Mouse (Mus musculus): ENCODE measurements around the gene Hist1h1c.
A peak's percentile ranks its signal among the peaks of the same experiment; 100 is the strongest.

Hist1h1c gene

DNA sequence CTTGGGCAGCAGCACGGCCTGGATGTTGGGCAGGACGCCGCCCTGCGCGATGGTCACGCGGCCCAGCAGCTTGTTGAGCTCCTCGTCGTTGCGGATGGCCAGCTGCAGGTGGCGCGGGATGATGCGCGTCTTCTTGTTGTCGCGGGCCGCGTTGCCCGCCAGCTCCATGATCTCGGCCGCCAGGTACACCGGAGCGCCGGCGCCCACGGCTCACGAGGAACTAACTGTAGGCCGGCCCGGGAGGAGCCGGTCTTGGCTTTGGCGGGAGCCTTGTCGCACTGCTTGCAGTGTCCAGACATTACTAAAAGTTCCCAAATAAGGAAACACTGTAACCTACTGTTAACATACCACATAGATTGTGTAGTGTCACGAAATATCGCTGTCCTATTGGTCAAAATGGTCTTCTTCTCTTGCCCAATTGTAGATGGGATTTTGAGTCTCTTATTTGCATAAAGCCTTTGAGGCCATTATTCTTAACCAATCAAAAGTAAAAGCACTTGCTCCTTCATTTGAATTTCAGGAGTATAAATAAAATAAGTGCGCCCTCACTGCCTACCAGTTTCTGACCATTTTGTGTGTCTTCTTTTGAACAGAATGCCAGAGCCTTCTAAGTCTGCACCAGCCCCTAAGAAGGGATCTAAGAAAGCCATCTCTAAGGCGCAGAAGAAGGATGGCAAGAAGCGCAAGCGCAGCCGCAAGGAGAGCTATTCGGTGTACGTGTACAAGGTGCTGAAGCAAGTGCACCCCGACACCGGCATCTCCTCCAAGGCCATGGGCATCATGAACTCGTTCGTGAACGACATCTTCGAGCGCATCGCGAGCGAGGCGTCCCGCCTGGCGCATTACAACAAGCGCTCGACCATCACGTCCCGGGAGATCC lies 7.8 kb downstream of the Hist1h1c start, which contains the start of gene Hist1h2bb:
Gene Hist1h2bb, plus strand, starts transcription at position 534 of the 880 bp plus-strand sequence.
- peak; percentile 70 for DNase-seq

DNA sequence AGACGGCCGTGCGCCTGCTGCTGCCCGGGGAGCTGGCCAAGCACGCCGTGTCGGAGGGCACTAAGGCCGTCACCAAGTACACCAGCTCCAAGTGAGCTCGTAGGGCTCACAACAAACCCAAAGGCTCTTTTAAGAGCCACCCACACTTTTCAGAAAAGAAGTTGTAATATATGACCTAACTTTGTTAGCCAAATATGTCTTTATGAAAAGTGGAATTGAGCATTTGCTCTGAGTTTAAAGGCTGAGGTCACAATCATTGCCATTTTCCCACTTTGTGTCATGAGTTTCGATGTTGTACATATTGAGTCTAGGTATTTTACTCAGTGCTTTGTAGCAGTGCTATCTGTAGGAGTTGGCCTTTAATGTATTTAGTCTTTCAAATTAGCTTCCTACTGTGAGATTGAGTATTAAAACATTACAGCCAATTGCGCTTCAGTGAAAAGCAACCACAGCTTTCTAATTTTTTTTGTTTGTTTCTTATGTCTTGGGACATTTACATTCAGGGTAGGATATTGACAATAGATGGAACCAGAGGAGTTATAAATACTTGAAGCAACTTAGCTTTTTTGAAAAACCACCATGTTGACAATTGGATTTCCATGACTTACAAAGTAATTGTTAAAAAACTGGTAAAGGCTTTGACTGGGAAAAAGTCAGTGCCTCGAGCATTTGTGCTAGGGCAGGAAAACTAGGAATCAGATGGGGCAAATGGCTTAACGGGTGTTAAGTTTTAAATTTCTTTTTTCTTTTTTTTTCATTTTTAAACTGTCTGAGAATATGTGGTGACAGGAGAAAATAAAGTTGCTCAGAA lies 8.7 kb downstream of the Hist1h1c start:
- no peak for DNase-seq

DNA sequence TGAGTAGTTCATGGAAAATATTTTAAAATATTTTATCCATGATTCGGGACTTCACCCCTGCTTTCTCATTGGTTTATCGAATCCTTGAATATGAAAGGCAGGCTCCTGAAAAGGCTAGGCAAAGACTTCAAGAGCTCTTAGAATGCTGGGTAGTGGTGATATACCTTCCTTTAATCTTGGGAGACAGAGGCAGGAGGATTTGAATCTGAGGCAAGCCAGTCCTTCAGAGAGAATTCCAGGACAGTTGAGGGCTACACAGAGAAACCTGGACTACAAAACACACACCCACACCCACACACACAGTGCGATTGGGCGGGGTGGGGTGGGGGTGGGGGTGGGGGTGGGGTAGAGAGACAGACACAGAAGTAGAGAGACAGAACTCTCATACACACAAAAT lies 9.3 kb downstream of the Hist1h1c start:
- DNase-seq = no peak

DNA sequence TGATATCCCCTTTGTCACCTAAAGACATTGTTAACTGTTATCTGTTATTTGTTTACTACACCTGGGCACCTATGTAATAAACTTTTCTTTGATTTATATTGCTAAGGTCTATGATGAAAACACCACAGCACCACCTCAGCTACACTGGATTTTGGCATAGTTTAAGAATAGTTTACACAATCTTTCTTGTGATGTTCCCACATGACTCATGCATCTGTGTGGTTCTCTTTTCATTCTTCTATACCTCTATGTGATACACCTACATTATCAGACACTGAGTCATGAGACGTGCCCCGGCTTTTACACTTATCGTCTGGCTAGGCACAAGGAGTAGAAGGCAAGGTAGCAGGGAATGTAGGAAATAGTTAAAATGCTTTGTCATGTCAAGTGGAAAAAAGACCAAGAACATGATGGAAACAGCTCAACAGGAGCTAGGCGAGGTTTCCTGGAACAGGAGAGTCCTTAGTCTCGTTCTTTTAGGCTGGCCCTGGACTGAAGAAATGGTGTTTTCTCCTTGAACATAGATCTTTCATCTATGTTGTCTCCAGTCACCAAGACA lies 11.0 kb downstream of the Hist1h1c start:
- no peak for DNase-seq

DNA sequence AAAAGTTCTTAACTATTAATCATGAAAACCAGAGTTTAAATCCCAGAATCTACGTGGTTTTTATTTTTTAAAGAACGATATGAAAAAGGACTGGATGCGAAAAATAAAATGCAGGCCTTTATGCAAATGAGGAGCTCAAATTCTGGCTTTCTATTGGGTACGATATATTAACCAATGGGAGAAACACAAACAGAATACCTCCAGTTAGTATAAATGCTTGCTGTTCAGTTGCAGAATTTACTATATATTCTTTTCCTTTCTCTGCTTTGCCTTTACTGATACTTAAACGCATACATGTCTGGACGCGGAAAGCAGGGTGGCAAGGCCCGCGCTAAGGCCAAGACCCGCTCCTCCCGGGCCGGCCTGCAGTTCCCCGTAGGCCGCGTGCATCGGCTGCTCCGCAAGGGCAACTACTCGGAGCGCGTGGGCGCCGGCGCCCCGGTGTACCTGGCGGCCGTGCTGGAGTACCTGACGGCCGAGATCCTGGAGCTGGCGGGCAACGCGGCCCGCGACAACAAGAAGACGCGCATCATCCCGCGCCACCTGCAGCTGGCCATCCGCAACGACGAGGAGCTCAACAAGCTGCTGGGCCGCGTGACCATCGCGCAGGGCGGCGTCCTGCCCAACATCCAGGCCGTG lies 12.3 kb downstream of the Hist1h1c start, which contains the start of gene Hist1h2ab:
Gene Hist1h2ab, plus strand, starts transcription at position 288 of the 639 bp plus-strand sequence.
- peak; percentile 45 for DNase-seq

DNA sequence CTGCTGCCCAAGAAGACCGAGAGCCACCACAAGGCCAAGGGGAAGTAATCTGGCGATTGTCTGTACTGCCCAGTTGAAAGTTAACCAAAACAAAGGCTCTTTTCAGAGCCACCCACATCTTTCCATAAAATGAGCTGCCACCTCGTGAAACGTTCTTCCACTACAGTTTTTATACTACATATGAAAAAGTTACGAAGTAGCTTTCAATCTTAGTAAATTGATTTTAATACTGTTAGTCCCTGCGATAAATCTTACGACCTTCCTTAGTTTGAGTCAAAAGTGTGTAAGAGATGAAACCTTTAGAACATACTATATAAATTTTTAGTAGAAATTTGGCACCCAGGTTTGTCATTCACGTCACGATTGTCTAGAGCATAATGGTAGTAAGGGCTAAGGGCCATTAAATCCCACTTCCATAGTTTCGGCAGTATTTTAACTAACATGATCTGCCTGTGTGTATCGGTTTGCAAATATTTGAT lies 12.9 kb downstream of the Hist1h1c start:
- no peak for DNase-seq

DNA sequence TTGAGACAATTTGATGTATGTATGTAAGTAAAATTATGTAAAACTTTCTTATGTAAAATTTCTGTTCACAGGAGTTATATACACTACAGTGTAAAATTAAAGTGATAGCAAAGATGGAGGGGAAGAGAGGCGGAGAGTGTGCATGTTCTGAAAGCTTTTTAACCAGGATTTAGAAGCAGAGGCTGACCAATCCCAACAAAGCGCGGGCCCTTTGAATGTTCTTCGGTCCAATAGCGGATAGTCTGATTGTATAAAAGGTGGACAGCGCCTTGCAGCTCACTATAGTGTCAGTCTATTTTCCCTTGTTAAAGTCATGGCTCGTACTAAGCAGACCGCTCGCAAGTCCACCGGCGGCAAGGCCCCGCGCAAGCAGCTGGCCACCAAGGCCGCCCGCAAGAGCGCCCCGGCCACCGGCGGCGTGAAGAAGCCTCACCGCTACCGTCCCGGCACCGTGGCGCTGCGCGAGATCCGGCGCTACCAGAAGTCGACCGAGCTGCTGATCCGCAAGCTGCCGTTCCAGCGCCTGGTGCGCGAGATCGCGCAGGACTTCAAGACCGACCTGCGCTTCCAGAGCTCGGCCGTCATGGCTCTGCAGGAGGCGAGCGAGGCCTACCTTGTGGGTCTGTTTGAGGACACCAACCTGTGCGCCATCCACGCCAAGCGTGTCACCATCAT lies 13.6 kb downstream of the Hist1h1c start, which contains the start of gene Hist1h3b:
Gene Hist1h3b, plus strand, starts transcription at position 201 of the 675 bp plus-strand sequence.
- peak; percentile 95 for DNase-seq

DNA sequence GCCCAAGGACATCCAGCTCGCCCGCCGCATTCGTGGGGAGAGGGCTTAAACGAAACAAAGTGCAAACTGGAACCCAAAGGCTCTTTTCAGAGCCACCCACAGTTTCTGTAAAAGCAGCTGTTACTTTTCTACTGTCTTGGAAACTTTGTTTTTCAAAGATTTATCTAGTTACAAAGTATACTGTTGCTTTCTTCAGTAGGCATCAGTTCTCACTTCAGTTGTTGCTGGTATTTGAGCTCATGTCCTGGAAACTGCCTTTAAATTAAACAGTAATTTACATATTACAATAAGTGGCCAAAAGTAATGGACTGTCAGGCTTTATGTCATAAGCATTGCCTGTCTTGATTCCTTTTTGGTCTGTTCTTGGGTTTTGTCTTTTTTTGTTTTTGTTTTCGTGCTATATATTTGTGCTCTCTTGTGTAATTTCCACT lies 14.1 kb downstream of the Hist1h1c start:
- no peak for DNase-seq

DNA sequence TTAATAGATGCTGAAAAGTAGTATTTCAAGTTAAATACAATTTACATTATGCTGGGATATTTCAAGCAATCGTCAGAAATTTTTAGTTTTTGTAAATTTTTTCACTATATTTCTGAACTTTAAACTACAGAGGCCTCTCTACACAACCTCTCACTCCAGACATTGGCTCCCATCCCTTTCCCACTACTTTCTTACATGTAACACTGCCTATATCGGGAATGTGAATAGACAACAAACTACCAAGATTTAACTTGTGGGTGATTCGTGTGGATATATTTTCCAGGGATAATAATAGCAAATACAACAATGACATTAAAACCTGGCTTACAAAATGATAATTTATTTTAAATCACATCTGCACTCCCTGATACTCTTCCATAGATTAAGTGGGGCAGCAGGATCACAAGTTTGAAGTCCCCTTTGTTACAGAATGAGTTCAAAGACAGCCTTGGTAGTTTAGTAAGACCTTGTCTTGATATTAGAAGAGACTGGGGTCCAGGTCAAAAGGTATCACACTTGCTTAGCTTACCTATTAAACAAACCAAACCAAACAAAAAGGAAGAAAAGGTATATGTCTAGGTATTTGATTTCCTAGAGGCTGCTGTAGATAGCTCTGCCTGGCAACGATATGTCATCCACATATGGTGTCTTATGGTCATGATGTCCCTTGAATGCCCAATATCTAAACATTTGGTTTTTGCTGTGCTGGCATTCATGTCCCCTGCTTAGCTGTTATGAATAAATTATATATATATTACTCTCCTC lies 14.9 kb downstream of the Hist1h1c start:
- no peak for DNase-seq

DNA sequence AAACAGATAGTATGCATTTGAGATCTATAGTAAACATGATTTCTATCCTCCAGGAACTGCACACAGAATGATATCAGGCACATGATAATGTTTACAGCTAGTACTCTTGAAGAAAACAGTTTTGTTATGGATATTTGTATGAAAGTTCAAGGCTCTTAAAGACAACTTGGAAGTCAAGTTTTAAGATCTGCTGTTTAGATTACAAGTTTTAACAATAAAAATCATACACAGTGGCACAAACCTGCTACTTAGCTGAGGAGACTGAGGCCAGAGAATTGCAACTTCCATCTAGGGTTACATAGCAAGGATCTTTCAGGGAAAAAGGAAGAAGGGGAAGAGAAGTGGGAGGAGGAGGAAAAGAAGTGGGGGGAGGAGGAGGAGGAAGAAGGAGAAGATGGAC lies 16.4 kb downstream of the Hist1h1c start:
- no peak for DNase-seq

DNA sequence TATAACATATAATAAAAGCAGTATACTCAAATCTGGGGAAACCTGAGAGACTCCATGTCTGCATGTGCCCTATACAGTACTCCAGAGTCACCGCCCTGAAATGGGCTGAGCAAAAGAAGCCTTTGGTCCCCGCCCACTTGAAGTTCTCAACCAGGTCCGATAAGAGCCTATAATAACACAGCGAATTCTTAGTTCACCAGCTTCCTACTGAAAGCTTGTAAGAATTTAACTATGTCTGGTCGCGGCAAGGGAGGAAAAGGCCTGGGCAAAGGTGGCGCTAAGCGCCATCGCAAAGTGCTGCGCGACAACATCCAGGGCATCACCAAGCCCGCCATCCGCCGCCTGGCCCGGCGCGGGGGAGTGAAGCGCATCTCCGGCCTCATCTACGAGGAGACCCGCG lies 18.2 kb downstream of the Hist1h1c start, which contains the start of gene Hist1h4b:
Gene Hist1h4b, plus strand, starts transcription at position 224 of the 400 bp plus-strand sequence.
- DNase-seq = peak; percentile 93

DNA sequence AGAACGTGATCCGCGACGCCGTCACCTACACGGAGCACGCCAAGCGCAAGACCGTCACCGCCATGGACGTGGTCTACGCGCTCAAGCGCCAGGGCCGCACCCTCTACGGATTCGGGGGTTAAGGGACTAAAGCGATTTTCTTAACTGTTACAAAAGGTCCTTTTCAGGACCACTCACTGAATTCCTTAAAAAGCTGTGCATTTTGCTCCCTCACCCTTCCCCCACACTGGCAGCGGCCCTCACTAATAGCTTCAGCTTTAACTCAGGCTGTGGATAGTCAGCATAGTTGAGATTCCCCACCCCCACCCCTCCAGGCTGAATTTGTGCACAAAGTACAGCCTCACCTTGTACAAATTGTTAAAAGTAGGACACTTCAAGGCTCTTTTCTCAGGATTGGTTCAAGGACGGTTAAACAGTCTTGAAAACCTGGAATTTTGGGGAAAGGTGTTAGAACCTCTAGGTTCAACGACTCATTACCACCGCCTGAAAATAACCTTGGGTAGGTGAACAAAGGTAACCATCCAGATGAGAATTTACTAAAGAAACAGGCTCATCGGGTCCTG lies 18.7 kb downstream of the Hist1h1c start:
- no peak for DNase-seq

DNA sequence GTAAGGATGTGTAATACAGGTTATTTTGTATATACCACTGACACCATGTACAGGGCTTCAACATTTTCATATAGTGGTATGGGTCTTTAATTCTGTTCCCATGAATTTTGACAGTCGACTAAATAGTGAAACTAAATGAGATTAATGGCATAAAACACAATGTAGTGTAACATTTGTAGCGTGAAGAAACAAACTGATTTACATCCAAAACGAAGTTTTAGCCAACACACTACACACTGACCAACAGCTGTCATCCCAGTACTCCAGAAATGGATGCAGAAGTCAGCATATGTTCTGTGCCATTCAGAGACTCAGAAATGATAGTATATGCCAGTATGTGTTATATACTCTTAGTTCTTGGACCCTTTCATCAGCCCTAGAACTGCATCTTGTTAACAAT lies 19.3 kb downstream of the Hist1h1c start:
- DNase-seq = no peak

DNA sequence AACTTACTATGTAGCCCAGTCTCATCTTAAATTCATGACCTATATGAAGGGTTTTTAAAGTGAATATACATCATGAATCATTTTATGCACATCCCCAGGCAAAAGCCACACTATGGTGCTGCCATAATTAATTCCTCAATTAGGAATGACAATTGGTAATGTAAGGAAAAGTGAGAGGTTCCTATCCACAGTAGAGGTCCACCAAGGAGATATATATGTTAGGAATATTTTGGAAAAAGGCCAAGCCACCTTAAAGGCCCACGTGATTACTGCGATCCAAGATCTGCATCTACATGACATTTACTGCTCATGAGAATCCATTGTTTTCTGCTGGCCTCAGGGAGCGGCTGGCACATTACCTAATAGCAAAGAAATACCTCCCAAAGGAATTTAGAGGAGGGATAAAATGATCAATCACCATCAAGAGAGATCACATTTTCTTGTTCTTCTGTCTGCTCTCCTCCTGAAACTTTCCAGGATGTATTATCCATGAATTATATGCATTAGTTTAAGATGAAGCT lies 20.7 kb downstream of the Hist1h1c start:
- no peak for DNase-seq

DNA sequence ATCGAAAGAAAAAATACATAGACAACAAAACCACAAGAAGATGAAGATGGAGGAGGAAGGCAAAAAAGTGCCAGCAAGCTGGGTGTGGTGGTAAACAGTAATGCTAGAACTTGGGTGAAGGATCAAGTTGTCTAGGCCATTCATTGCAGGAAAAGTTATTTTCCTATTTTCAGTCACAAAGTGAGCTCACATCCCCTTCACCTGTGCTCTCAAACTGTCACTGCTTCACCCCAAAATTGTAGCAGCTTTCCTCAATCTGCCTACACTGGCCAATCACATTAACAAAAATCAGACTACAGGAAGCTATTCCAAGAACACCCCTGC lies 21.3 kb downstream of the Hist1h1c start:
- no peak for DNase-seq

DNA sequence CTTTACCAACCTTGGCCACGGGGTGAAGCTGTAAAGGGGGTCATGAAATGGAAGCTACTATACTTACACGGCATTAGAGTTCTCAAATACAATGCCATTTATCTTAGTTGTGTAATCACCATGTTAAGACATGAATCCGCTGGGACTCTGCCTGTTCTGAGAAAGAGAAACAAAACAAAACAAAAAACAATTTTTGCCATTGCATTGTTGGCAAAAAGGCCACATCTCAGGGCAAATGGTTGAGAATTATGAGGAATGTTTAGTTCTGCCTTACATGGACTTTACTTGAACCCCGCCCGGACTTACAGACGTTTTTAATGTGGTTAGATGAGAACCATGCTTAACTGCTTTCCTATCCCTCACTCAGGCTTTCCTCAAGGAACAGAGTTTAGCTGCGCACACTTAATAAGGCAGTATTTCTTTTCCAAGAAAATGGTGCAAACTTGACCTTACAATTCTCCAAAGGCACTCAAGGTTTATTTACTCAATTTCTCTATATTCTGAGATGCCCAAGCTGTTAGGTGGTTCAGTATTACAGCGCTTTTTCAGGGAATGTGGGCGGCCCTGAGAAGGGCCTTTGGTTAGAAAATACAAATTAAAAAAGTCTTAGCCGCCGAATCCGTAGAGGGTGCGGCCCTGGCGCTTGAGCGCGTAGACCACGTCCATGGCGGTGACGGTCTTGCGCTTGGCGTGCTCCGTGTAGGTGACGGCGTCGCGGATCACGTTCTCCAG lies 21.8 kb downstream of the Hist1h1c start:
- no peak for DNase-seq

DNA sequence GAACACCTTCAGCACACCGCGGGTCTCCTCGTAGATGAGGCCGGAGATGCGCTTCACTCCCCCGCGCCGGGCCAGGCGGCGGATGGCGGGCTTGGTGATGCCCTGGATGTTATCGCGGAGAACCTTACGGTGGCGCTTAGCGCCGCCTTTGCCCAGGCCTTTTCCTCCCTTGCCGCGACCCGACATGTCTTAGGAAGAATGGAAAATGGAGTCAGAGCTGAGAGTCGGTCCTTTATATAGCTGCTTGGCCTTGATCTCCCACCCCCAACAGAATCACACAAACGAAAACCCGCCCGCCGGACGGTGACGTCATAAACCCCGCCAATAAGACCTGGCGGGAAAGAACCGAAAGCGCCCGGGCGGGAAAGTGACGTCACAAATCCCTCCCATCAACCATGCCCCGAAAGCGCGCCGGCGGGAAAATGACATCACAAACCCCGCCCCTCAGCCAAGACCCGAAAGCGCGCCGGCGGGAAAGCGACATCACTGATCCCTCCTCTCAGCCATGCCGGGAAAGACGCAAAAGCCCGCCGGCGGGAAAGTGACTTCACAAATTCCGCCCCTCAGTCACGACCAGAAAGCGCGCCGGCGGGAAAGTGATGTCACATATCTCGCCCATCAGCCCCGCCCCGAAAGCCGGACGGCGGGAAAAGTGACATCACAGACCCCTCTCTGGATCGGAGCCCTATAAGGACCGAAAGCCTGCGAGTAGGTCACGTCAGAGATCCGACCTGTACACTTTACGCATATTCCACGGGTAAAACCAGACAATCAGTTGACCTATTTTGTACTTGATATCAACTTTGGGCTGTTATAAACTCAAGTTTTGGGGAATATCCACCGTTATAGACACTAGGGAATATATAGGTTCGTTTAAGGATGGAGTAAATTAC lies 22.6 kb downstream of the Hist1h1c start, which contains the start of gene Hist1h4a:
Gene Hist1h4a, minus strand, starts transcription at position 259 of the 893 bp plus-strand sequence.
- peak; percentile 100 for DNase-seq
